Mouse (Mus musculus) retina, adult 2 months (tissue): ENCODE measurements around the gene Gm3187.
"Not testable (repeated sequence)": the region's sequence is repeated elsewhere in the genome, so short reads cannot be mapped to it uniquely, and the experiment has no call there.

Experiments
- DNase-seq: peaks from one replicate; pipeline ENCODE4 v3.0.0-alpha.2; 2012; ENCODE audit warnings: low read depth, low spot score

Gene Gm3187

GRCm38 (mm10) chr14:5483907-5484306 lies at the start of gene Gm3187:
Gene Gm3187, plus strand, starts transcription at chr14:5484207.
- not testable (repeated sequence) for DNase-seq

GRCm38 (mm10) chr14:5455367-5455766 lies 28.6 kb upstream of the Gm3187 start, which contains the start of gene Gm3194:
Gene Gm3194, minus strand, starts transcription at chr14:5455467.
- not testable (repeated sequence) for DNase-seq

GRCm38 (mm10) chr14:5460469-5460868 lies 23.5 kb upstream of the Gm3187 start:
- not testable (repeated sequence) for DNase-seq

DNA sequence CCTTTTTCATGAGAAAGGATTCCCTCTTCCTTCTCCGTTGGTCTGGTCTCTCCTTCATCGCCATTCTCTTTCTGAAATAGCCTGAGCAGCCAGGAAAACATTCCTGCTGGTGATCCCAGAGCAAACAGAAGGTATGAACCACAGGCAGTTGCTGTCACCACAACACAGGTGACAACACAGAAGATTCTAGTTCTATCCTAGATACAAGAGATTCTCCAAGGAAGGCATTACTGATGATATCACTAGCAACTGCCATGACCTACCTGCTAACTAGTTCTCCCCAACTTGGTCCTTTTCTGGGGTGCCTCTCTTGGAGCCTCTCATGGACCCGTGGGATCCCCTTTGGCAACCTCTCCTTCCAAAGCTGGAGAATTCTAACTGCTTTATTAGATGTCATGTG lies 6.3 kb upstream of the Gm3187 start, which contains the start of gene Gm8246:
Gm8246 (minus strand) TSS at position 101 of the 400 bp plus-strand sequence.
- DNase-seq: not testable (repeated sequence)

DNA sequence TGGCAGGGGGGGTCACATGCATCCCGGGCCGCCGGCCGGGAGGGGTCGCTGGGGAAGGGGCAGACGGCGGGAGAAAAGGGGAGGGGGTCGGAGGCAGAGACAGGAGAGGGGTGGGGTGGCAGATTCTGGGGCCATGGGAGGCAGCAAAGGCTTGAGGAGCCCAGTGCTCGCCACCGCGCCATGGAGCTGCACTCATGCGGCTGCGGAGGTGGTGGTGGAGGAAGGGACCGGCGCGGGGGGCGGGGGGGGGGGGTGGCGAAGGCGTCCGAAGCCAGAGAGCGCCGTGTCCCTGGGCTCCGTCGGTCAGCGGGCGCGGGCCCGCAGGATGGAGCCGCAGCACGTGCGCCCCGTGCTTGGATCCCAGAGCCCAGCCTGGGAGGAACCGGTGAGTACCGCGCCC lies 17.4 kb downstream of the Gm3187 start, which contains the start of gene Gm3488:
Gm3488 (plus strand) TSS at position 301 of the 400 bp plus-strand sequence.
- not testable (repeated sequence) for DNase-seq

GRCm38 (mm10) chr14:5538196-5538595 lies 54.2 kb downstream of the Gm3187 start, which contains the start of gene Gm3532:
Gene Gm3532, plus strand, starts transcription at chr14:5538496.
- DNase-seq: not testable (repeated sequence)
